Mouse (Mus musculus) E14TG2a.4 (cell line): Measurements from ENCODE around the gene Synpo2.

ENCODE experiments used
- CTCF ChIP-seq: conservative IDR thresholded peaks from 2 replicates; pipeline ENCODE4 v1.5.1; 2014; ENCODE audit warnings: low read length
- NANOG ChIP-seq: IDR thresholded peaks from 2 replicates; pipeline ENCODE4 v1.6.1; 2014; ENCODE audit warnings: borderline replicate concordance, low read length, mixed read lengths
- POU5F1 ChIP-seq: IDR thresholded peaks from 2 replicates; pipeline ENCODE4 v1.6.1; 2014; ENCODE audit warnings: low read length, borderline replicate concordance

DNA sequence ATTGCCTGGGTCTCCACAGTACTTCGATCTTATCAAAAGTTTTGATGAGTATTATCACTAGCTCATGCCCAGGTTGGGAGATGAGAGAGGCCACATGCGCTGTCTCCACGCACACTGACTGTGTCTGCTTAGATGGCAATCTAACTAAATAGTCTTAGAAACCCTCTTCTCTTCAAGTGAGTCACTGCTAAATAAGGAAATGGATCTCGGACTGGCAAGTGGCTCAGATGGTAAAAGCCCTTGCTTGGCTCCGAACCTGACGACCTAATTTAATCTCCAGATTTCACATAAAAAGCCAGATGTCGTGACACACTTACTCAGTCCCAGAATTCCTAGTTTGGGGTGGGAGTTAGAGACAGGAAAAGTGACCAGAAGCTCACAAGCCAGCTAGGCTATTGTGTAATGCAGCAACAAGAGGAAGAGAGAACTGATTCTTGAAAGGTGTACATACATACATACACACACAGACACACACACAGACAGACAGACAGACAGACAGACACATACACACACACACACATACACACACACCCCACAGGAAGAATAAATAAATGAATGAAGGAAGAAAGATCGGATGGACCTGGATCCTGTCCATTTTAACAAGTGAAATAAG is 85.3 kb downstream of the Synpo2 start:
- no peak for TF ChIP-seq CTCF
- TF ChIP-seq POU5F1 = no peak
- no peak for TF ChIP-seq NANOG
